Mouse (Mus musculus): ENCODE measurements around the gene Myom3.

Gene Myom3

DNA sequence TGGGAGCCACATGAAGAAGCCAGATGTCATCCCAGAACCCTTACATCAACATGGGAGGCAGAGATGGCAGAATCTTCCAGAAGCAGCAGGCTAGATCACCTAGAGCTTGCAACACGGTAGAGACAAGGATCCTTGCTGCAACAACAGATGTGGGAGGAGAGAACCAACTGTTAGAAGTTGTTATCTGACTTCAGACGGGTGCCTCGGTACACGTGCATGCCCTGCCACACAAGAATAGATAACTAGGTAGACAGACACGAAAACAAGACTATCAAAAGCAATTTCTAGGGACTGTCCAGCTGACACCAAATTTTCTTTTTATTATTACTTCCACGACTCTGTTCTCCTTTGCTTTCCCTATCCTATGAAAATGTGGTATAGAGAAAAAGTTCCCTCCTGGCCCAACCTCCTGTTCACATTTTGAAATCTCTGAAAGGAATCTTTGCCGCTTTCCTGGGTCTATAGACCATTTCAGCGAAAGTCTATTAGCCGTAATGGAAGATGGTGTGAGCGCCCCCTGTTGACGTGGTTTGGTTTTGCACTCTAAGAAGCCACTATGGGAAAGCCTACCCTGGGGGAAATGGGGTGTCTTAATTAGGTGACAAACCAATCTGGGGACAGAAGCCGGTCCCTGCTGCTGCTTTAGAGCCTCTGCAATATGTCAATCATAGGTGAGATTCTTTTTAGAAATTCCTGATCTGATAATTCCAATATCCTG, 57.5 kb downstream of the Myom3 start:
- peak; percentile 22 to 23 for DNase-seq (ENCODE audit: low spot score in 2 of 2)

DNA sequence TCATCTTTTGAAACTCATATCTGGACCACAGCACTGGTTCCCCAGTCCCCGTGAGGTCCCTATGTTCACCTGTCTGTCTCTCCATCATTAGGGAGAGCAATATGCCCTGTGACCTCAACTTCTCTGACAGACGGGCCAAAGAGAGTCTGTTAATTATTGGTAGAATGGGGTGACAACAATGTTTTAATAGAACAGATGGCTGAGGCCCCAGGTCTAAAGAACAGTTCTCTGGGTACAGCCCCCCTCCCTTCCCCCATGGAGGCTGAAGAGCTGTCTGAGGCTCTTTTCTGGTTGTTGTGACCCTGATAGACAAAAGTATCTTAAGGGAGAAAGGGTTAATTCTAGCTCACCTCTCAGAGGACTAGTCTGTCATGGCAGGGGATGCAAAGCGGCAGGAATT, 58.9 kb downstream of the Myom3 start:
- no peak for DNase-seq (ENCODE audit: low spot score in 2 of 2)

DNA sequence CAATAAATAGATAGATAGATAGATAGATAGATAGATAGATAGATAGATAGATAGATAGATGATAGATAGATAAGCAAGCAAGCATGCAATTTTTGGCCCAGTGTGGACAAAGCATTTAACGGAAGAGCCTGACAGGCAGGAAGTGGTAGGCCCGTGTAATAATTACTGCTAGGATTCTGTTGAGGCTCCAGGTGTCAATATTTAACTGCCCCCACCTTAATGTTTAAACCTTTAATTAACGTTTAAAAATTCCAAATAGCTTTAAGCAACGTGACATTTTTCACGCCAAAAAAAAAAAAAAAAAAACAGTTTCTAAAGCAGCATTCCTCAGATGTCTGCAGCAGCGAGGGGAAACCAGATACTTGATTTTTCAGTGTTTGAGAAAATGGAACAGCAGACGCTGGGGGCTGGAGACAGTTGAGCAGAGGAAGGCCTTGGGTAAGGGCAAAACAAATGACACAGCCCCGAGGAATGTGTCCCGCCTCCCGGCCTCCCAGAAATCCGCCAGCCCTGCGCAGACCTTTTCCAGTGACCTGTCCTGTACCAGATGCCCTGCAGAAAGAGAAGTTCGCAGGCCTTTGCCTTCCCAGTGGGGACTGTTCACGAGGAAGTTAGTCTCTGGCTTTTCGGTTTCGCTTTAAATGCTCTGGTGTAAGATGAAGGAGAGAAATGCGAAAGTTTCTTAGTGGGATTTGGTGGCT, 60.5 kb downstream of the Myom3 start:
- DNase-seq (ENCODE audit: low spot score in 2 of 2) = peak; percentile 36 to 61

DNA sequence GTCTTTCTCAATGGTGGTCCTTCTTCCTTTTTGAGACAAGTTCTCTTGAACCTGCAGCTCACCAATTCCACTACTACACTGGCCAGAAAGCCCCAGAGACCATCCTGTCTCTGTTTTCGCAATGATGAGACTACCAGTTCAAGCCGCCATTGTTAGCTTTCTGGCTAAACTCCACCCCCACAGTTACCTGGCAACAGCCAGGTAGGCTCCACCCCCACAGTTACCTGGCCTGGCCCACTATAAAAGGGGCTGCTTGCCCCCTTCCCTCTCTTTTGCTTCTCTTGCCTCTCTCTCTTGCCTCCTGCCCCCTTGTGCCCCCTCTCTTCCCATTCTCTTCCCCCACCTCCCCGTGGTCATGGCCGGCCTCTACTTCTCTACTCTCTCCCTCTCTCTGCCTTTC, 62.3 kb downstream of the Myom3 start:
- DNase-seq (ENCODE audit: low spot score in 2 of 2) = no peak

DNA sequence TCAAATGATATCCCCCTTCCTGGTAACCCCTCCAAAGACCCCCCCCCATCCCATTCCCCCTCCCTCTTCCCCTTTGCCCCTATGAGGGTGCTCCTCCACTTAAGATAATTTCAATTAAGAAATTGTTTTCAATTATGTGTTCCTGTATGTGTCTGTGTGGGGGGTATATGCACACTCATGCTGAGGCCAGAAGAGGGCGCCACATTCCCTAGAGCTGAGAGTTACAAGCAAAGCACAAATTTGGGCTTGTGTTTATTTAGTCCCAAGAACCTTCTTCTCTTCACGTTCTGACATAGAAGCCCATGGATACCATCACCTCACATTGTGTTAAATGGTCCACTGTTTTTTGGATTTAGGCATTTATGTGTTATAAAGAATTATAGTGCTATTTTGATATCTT, 63.8 kb downstream of the Myom3 start:
- peak in 1 of 2 experiments; percentile 27 for DNase-seq (ENCODE audit: low spot score in 2 of 2)

DNA sequence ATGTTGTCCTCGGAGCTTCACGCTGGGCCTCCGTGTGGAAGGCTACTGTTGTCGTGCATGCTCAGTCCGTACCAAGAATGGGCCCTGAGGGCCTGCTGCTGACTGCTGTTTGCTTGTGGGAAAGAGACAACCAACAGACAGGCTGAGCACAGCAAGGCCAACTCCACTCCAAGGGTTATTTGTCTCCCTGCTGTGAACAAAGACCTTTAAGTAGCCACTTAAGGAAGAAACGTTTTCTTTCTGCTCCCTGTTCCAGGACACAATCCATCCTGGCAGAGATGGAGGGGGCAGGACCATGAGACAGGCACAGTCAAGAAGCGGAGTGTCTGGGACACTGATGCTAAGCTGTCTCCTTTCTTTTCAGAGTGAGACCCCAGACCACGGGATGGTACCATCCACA, 64.7 kb downstream of the Myom3 start:
- DNase-seq (ENCODE audit: low spot score in 2 of 2) = no peak

DNA sequence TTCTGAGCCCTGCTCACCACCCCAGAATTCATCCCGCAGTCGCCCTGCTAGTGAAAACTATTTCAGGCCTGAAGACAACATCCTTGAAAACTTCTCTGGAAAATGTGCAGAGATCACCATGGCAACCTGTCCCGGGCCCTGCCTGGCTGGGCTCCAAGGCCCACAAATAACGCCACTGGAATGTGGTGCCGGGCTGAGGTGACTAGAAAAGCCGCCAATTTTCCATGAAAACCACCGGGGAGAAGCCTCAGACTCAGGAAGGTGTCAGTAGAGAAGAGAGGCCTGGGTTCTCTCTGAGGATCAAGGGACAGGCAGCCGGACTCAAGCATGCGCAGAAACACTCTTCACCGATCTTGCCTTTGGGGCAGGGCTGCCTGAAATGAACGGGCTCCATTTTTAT, 69.0 kb downstream of the Myom3 start:
- no peak for DNase-seq (ENCODE audit: low spot score in 2 of 2)

DNA sequence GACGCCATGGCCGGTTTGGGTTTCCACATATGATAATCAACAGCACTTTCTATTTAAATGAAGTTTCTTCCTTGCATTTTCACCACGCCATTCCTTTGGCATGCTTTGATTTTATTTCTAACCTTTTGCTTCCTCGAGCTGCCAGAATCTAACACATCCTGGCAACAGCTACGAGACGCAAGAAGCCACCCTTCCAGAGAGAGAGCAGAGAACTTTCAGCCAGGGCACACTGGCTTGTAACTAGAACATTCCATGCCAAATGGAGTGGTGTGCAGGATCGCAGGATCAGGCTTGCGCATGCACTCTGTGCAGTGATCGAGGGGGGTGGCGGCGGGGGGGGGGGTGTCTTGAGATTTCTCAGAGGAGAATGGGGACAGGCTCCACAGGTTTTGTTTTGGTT, 72.6 kb downstream of the Myom3 start:
- DNase-seq (ENCODE audit: low spot score in 2 of 2) = no peak

DNA sequence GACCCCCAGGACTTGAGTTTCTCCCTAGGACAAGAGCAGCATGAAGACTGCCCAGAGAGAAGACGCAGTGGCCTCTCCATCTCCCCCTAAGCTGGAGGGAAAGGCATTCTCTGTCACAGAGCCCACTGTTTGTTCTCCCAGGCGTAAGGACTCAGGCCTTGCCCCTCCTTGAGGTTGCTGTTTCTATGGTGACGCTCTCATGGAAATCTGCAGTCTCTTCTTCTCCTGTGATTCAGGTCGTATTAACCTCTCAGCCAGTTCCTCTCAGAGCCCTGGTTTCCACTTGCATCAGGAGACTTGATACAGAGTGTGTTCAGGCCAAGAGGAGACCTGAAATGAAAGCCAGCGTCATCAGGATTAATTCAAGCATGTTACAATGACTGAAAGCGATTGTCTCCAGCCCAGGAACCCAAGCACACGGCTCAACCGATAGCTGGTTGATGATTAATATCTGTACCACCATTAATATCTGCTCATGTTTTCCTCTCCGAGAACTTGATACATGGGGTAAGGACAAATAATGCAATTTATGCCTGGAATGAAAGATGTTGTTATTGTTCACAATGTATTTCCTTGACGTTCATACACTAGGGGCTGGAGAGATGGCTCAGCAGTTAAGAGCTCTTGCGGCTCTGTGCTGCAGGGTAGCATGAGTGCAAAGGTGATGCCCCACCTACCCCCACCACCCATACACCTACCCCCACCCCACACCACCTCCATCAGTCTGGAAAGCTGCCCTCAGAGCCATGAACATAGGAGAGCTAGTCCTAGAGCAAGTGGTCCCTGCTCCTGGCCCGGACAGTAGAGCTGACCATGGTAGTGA, 74.0 kb downstream of the Myom3 start:
- no peak for DNase-seq (ENCODE audit: low spot score in 2 of 2)

DNA sequence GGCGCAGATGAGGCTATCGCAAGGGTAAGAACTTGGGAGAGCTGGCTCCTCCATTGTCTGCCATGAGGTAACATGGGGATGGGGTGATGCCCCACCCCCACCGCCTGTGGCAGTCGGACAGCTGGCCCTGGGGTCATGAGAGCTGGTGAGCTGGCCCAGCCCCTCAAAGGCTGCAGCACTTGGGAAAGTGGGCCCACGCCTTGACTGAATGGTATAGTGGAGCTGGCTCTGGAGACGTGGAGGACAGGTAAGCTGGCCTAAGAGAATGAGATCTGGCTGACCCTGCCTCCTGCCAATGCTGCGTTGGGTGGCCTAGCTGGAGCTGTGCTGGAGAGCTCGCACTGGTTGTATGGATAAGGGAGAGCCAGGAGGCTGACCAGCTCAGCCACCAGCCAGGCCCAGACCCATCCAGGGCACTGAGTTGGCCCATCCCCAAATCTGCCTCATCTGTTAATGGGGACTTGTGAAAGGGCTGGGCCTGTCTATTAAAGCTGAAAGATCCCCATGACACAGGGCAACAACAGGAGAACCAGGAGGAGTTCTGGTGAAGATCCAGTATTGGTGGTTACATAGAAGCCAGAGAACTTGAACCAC, 74.7 kb downstream of the Myom3 start:
- no peak for DNase-seq (ENCODE audit: low spot score in 2 of 2)

DNA sequence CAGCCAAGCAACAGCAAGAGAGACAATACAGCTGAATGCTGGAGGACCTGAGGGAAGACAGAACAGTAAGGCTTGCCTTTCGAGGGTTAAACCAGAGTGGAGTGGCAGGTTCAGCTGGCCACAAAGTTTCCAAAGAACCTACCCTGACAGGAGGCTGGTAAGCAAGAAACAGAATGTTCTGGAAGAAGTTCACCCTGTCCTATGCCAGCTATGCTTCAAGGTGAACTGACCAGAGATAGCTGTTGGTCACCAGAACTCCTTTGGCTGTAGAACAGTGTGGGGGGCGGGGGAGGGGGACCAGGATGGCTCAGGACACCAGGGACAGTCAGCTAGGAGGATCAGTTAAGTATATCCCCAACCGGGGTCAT, 79.4 kb downstream of the Myom3 start:
- no peak for DNase-seq (ENCODE audit: low spot score in 2 of 2)

DNA sequence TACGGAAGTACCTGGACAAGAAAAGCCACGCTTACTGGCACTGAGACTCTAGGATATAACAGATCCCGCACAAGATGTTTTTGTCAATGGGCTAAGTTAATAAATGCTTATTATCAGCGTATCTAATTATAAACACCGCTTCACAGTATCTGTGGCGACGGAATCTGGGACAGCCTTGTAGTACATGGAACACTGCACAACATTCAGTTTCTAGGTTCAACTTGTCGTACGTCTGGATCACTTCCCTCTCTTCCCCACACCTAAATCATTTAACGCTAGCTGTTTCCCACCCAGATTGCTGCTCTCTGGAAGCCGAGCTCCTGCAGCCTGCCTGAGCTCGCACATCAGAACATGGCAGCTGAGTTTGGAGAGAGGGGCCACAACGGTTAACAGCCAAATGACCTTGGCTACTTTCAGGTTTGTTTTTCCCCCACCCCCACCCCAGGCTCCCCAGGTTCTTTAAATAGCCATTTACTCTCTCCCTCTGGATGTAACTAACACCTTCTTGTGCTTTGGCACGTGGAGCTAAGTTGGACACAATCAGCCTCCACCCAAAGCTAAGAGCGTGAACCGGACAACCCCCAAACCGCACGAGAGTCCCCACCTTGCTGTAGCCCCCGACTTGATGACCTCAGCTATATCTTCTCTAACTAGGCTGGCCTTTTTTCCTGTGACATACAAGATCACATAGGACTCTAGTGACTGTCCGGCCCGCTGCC, 79.9 kb downstream of the Myom3 start:
- DNase-seq (ENCODE audit: low spot score in 2 of 2) = no peak

DNA sequence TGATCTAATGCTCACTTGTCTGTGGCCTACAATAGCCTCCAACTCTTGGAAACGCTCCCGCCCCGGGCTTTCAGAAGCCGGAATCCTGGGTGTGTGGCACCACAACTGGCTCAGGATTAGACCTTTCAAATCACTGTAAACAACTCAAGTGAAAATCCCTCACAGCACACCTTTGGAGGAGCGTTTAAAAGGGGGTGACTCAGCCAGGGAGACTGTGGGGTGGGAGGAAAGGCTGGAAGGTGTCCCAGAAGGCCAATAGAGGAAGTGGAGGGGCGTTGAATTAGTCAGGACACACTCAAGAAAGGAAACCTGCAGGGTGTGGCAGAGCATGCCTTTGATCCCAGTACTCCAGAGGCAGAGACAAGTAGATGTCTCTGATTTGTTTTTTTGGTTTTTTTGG, 84.9 kb downstream of the Myom3 start:
- DNase-seq (ENCODE audit: low spot score in 2 of 2) = no peak

DNA sequence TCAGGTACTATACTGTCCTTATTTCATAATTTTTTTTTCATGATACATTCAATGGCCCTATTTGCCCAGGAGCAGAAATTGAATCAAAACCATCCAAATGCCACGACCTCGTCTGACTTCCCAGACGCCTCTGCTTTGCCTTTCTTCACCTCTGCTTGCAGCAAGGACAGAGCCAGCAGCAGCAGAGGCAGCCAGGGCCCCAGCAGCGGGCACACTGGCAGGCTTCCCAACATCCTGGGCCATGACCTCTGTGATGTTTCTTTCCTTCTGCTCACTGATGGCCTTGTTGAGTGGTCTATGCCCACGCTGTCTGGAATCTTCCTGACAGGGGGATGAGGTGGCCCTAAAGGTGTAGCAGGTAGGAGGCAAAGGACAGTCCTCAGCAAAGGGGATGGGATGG, 88.1 kb downstream of the Myom3 start:
- DNase-seq (ENCODE audit: low spot score in 2 of 2) = no peak

DNA sequence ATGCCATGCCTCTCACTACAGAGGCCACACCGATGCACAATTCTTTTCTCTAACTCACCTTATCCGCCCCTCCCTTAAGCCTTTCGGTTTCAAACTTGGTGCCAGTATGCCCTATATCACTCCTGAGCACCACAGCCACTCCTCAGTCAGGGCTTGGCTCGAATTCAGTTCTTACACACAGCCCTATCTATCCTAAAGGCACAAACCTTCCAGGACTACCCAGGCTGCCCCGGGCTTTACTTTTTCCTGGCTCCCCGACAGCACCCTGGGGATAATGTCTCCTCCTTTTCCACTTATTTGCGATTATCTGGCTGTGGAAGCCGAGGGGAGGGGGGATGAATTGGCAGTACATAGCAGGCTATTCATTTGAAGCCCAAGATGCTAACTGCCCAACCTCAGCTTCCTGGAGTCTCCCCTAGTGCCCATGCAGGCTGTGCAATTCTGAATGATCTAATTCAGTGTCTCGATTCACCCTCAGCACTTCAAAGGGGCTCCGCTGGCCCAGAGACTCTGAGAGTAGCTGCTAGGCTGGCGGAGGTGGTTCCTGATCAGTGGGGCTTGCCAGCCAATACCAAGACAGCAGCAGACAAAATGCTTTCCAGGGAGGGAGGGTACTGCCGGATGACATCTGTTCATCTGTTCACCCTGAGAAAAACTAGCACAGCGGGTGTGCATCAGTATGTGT, 91.0 kb downstream of the Myom3 start:
- DNase-seq (ENCODE audit: low spot score in 2 of 2) = peak; percentile 36 to 60

DNA sequence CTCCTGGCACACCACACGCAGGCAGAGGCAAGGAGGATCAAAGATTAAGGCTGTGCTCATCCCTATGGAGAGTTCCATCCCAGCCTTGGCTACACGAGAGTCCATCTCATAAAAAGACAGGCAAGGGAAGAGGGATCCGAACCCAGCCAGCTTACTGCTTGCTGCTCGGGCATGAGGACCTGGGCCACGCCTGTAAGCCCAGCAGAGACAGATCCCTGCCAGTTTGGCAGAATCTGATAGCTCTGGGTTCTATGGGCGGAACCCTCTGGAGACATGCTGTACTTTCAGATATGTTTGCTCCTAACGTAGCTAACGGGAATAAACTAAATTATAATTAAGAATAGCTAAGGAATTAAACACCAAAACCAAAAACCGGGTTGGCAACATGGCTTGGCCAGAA, 92.4 kb downstream of the Myom3 start:
- peak; percentile 41 to 58 for DNase-seq (ENCODE audit: low spot score in 2 of 2)

DNA sequence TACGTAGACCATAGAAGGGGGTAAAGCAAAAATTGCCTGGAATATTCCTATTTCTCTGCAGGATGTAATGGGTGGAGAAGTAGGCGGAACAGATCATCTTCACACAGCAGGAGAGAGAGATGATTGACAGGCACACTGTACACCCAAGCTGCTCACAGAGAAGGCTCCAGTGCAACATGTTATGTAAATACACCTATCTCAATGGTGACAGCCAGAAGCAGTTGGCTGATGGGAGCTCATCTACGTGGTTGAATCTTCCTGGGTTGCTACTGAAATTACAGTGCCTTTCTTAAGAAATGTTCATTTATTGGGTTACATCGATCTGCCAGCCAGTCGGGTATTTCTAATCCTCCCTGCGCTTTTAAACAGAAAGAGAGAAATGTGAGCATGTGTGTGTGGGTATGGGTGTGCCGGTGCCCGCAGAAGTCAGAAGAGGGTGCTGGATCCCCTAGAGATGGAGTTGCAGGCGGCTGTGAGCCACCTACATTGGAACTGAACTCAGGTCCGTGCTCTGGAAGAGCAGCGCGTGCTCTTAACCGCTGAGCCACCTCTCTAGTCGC, 94.6 kb downstream of the Myom3 start:
- DNase-seq (ENCODE audit: low spot score in 2 of 2) = no peak

DNA sequence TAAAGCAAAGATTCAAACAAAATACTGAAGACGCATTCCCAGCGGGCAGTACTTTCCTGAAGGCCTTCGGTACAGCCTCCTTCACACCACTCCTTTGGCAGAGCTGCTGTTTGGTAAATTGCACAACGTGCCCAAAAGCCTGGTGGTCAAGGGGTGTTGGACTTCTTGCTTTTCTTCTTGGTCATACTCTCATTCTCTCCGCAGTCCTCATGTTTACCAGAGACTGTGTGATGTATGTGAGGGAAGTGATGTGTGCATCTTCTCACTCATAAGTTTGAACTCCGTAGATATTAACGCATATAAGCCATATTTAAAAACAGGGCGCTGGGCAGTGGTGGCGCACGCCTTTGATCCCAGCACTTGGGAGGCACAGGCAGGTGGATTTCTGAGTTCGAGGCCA, 95.1 kb downstream of the Myom3 start:
- DNase-seq (ENCODE audit: low spot score in 2 of 2) = no peak

DNA sequence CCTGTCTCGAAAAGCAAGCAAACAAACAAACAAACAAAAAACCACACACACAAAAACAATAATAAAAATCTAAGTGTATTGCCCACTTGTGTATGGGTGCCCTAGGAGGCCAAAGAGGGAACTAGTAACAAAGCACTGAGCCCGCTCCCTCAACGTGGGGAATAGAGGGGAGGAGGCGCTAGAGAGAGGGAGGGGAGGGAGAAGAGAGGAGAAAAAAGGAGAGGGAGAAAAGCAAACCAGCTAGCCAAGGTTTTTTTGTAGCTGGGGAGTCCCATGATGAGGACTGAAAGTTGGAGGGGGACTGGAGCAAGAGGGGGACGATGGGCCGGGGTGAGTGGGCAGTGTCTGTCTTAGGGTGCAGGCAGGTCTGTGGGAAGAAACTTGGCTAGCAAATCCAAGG, 95.6 kb downstream of the Myom3 start:
- DNase-seq (ENCODE audit: low spot score in 2 of 2) = peak in 1 of 2 experiments; percentile 38

DNA sequence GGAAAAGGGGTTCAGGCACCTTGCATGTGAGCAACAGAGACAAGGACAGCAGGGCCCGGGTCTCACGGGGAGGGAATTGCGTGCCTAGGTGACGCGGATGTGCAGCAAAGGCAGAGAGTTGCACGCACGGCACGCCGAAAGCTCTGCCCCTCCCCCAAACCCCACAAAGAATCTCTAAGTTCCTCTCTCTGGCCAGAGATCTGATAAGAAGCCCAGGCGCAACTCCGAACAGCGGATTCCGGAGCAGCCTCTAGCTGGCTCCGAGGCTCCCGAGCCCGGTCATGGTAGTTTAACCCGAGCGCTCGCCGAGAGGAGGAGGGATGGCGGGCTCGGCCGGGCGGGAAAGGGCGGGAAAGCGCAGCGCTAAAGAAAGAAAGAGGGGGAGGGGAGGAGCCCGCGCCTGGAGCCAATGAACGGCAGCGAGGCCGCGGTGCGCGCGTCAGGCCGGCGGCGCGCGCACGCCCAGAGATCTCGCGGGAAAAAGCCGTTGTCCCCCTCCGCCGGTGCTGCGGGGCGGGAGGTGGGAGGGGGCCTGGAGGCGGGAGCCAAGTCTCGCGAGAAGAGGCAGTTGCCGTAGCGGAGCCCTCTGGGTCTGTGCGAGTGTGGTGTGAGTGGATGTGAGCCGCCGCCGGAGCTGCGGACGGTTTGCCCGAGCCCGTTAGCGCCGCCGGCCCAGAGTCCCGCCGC, 96.2 kb downstream of the Myom3 start, which contains the start of gene Srsf10:
TSS of gene Srsf10 (plus strand) at position 212 of the 687 bp plus-strand sequence.
- DNase-seq (ENCODE audit: low spot score in 2 of 2) = peak; percentile 95 to 96

Data from spleen, postnatal 36 days (tissue).